Mouse (Mus musculus): ENCODE data around the gene Nhs. TPM values are rescaled to one million over a fixed set of nuclear protein-coding genes. Genes with fewer than 3 reads are reported as not detected.

The Nhs gene
- total RNA-seq, 2 experiments from 2014 or later, result 1.1 to 1.5 TPM

DNA sequence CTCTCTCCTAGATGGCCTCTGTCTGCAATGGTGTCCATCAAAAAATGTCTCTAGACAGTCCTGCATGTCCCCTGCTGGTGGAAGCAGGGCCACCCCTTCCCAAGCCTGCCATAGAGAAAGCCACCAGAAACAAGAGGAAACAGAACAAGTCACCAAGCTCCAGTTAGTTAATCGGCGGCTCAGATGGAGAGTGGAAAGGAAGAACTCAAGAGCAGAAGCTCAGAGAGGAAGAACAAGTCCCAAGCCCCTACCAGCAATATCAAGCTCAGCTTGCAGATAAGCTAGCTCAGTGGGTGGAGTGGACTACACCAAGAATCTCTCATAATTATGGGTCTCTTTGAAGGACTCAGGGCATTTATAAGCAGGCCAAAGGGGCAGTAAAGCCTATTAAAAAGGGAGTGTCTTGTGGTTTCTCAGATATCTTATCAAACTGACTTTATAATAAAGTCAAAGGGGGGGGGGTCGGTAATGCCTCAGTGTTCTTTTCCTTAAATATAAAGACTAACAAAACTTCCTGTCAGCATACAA, 139.4 kb downstream of the Nhs start:
- no peak for DNase-seq

DNA sequence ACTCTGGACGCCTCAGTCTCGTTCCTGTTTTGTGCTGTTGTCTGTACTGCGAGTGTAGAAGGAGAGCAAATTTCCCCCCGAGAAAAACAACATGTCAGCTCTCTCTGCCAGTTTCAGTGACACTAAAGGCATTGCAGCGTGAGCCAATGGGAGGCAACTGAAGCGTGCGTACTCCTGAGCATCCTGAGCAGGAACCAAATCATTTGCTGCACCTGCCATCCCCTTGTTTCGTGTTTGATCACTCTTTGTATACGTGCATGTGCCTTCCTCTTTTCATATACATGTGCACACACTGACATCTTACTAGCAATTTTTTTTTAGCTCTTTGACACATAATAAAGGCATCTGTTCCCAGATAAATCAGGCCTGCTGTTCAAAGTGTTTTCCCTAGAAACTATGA, 142.1 kb downstream of the Nhs start:
- no peak for DNase-seq

DNA sequence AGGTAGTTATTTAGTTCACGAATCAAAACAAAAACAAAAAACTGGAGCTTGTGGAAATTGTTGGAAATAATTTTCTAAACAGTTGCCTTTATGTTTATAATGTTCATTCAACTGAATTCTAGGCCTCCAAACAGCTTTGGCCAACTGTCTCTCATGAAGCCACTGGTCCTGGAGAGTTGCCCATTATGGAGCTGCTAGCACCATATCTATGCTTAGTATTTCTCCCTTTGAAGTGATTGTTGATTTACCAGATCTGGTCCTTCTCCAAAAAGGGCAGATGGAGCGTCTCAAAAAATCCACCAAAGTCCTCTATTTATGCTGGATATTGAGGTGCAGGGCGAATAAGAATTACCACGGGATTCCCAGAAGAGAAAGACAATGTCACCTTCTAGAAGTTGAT, 147.0 kb downstream of the Nhs start:
- no peak for DNase-seq

DNA sequence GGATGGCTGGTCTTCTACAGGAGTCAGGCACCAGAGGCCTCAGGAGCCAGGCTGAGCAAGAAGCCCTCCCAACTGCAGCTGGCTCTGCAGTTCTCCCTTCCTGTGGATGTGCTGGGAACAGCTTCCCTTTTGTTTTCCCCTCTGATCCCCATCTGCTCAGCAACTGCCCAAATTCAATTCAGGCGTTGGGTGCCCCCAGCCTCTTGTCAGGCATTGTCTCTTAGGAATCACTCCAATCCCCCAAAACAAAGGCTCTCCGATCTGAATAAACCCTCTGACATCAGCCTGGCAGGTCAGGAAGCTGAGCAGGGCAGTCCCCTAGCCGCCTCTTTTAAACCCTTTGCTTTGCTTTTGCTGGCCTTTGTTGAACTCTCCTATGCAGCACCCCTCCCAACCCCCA, 149.7 kb downstream of the Nhs start:
- DNase-seq, result no peak

DNA sequence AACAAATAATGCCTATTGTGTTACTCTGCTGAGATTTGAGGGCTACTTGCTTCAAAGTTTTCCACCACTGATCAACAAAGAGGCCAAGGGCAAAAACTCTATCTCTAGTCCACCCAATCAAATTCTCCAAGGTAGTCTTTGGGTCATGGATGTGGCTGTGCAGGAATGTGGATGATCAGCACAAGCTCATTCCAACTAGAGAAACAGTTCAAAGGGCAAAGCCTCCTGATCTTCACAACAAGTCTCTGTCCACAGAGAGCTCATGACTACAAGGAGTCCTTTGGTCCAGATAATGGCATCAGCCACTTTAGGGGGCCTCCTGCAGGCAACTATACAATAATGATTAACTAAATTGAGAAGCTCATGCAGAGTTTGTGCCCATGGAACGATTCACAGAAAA, 155.7 kb downstream of the Nhs start:
- DNase-seq, result no peak

DNA sequence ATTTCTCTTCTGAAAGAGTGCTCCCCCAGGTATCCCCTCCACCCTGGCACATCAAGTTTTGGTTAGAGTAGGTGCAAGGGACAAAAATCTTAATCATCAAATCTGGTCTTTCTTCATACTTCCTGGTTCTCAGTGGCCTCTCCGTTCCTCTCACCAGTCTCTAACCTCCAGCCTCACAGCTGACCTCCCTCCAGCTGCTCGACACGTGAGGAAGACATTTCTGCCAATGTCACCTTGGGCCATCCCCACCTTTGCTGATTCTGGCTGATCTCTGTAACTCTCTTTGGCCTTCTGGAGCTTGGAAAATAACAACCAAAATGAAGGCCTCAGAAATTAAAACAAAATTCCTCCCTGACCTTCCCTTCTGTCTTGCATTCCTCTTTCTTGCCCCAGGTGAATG, 160.7 kb downstream of the Nhs start:
- DNase-seq, result no peak

DNA sequence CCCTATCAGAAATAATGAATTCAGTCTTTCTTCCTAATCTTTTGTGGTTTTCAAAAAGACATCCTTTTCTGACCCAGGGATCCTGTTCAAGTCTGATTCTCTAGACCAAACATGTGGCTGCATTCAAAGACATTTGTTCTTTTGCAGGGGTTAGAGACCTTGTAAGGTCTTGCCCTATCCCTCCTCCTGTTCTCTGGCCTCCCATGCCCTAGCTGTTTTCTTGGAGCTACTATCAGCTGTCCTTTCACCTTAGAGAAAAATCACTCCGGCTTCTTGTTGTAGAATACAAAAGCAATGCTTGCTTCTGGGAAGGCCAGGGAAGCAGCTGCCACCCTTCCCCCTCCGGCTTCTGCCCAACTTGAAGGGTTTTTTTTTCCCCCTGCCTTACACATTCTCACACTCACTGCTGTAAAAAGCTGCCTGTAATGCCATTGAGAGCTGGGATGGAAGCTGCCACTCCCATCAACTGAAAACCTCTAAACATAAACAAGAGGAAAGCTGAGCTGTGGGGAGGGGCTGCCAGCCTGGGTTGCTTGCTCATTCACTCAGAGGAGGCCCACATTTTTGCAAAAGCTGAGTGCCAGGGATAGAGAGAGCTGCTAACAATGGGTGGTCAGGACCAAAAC, 162.2 kb downstream of the Nhs start:
- DNase-seq, result no peak

DNA sequence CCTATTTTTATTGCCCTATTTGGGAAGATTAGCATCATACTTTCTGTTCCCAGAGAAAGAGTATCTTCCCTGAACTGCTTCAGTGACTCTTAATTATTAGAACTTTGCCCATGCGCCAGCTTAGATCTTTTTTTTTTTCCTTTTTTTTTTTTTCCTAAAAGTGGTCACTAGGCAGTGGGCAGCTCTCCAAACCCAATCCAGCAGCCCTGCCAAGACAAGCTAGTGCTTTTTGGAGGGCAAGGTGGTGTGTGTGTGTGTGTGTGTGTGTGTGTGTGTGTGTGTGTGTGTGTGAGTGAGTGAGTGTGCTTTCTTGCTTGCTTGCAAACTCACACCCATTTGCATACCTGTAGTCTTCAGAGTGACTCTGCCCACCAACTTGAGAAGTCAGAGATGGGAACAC, 169.4 kb downstream of the Nhs start:
- peak in 1 of 2 experiments; percentile 6 for DNase-seq

DNA sequence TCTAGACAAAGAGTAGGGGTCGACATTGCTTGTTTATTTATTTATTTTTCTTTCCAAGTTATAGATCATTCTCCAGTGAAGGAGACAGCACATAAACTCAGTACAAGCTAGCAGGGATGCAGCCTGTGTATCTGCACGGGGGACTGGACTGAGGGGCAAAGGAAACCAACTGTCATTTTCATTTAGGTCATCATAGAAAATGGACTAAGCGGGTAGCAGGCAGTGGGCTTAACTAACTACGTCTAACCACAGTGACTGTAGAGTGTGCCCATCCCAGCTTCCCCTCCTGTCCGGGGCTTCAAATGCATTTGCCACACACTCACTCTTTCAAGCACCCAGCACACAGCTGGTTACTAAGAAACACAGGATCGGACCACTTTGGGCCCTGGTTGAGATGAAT, 174.6 kb downstream of the Nhs start:
- no peak for DNase-seq

DNA sequence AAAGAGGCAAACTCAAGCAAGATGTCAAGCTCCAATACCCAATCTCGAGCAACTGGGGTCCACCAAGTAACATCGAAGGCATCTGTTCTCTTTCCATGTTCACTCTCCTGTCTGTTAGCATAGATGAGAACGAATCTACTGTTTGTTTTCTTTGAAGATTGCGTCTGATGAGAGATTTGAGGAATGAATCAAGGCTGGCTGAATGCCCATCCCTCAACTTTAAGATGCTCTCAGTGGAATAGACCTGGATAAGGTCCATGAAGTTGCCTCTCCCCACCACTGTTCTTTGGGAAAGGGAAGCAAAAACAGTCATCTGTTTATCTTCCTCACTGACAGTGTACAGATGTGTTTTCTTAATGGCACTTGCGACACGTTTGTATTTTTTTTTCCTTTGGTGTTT, 178.1 kb downstream of the Nhs start:
- no peak for DNase-seq

DNA sequence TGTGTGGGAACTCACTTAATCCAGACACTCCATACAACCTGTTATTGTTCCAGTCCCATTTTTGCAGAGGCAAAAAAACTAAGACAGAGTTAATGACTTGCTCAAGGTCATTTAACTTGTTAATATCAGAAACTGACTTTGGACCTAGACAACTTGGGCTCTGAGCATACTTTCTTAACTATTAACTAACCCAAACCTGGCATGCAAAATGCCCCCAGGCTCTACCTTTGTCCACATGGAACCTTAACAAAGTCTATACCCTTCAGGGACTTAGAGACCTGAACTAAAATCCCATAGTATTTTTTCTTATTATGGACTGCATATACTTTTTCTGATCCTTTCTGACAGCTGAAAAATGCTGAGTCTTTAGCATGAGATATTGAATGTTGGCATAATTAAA, 179.6 kb downstream of the Nhs start:
- no peak for DNase-seq

DNA sequence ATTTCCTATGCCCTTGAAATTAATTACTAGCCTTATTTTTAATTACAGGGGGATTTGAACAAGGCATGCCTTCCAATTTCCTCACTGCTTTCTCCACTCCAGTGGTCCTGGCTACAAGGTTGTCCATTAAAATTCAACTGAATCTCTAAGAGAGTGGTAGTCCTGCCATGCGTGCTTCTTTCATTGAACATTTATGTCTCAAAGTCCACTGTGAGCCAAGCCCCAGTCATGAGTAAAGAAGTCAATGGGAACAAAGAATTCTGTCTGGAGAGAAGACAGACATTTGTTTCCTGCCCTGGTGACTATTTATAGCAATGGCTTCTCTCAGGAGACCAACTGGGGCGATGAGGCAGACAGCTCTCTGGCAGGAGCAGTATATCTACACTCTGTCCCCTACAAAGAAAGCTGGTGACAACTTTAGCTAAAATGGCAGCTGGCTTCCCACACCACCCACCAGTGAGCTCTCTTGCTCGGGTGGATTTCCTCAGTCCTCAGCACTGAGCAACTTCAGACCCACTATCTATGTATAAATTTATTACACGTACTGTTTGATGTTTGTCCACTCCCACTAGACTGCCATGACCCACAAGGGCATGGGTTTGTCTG, 182.2 kb downstream of the Nhs start:
- DNase-seq, result no peak

DNA sequence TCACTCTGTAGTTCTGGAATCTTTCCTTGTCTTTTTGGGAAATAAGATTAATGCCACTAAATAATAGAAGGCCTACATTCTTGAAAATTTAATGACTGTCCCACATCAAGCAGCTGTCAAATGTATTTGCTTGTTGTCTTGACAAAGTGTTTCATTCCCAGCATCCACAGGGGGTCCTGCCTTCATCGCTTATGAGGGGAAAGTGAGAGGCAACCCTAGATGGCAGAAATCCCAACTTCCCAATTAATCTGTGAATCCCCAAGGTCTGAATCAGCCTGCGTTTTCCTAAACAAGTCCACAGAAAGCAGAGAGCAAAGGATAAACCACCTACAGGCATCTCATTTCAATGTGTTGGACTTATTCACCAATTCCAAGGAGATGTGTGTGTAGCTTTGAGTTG, 183.2 kb downstream of the Nhs start:
- no peak for DNase-seq

DNA sequence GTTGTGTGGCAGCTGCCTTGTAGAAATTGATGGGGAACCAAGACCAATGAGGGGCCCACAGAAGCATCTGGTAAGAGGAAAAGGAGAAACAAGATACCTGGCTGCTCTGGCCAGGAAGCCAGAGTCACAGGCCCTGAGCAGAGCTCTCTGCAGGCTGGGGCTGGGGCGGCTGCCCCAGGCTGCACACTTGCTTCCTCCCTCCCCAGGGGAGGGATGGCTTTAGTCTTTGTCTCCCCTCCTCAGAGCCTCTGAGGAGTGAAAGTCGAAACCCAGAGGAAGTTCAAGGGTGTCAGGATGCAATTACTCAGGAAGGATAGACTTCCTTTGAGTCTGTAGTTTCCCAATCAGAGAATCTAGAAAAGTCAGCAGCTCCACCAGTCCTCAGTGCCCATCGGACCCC, 186.0 kb downstream of the Nhs start:
- DNase-seq, result no peak

DNA sequence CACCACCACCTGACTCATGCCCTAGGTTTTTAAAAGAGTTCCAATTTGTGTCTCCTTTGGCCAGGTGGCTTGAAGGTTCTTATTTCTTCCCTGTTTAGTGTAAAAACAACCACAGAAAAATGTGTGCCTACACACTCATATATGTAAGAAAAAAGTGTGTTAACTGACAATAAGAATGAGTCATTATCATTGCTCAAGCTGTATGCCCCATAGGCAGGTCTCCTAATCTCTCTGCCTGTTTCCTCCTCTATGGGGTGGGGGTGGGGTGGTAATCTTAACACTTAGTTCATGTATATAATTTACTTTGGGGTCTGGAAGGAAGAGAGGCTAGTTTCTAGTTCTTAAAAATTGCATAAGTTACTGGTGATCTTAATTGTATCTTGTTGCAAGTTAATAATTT, 186.8 kb downstream of the Nhs start:
- DNase-seq, result no peak

DNA sequence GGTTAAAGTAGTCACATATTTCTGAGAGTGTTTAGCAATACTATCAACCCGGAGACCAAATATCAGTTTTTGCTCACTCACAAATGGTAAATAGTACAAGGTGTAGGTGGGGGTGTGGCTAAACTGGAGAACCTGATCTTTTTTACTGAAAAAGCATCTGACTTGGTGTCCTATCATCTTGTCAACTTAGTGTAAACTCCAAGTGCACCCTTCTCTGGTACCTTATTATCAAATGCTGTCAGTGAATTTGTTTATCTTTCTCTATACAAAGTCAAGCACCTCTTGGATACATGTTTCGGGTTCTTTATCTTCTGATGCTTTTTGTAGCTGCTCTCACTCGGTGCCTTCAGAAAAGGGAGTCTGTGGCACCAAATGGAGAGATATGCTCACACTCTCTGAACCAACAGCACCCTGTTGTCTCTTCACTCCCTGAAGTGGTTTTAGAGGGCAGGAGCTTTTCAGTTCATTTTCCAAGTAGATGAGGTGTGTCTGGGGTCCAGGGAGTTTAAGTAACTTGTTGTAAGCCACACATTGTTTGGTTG, 187.5 kb downstream of the Nhs start:
- DNase-seq, result no peak

DNA sequence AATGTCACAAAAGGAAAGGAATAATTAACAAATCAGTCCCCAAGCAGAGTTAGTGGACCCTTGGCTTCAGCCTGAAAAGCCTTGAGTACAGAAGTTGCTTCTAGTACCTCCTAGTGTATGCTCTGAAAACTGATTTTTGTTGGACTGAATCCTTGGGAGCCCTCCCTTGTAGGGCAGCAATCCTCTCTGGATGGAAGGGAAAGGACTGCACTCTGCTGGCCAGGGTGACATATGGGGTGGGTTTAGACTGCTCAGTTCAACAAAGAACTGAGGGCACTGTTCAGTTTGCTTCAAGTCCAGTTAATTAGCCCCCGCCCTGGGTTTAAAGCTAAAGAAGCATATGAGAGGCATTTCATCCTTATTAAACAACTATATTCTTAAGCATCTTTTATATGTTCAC, 188.4 kb downstream of the Nhs start:
- DNase-seq, result no peak

DNA sequence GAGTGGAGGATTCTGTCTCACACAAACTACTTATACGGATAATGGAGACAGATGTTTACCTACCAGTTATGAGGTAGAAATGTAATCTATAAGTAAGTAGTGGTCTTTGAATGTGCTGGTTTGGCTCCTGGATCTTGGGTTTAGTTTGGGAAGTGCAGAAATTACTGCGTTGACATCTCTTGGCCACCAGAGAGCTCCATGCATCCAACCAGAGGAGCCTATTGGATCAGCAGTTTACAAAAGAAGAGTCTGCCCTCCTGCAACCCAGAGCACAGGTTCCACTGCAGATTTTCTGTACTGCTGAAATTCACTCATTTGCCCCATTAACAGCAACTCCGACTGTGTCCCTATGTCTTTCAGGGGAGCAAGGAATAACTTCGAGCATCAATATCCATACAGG, 191.8 kb downstream of the Nhs start:
- peak; percentile 5 to 7 for DNase-seq

DNA sequence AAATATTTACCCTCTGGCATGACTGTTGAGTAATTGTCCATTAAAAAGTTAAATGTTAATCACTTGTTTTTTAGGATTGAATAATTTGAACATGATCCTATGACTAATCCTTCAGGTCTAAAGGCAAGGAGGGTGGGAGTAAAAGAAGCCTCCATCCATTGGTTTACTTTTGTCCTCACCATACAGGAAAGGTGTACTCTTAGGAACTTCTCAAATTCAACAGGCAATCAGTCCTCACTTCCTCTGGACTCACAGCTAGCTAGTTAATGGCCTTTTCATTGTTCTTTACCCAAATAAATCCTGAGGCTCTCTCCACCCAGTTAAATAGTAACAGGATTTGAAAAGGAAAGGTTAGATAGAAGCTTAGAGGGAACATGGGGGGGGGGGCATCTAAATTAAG, 196.2 kb downstream of the Nhs start:
- DNase-seq, result no peak

DNA sequence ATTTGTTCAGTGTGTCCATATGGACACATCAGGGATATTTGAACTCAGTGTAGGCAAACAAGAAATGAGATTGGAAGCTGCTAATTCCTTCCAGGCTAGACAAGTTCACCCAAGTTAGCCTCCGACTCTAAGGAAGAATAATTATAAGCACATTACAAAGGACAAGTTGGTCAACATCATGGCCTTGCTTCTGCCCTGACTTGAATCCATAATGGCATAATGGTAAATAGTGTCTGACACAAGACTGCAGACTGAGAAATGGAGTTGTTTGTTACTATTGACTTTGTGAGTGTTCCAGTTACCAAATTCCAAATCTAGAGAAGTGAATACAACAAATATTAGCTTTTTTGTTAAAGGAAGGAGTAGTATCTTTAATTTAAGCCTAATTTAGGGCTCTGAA, 196.7 kb downstream of the Nhs start:
- no peak for DNase-seq

DNA sequence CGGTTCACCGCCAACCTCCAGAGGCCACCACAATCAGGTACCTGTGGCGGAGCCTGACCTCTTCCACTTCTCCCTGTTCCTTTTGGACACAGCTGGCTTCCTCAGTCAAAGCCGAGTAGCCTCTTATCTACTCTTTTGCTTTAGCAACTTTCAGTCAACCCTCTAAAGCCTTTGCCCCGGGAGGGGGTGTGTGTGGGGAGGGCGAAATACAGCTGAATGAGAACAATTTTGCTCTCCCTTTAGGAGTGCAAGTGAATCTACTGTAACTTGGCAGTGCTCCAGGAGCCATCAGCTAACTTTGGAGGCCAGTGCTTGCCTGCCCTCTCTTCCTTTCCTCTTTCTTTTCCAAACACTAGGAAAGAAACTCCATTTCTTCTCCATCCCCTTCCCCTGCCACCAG, 197.8 kb downstream of the Nhs start:
- peak in 1 of 2 experiments; percentile 32 for DNase-seq

DNA sequence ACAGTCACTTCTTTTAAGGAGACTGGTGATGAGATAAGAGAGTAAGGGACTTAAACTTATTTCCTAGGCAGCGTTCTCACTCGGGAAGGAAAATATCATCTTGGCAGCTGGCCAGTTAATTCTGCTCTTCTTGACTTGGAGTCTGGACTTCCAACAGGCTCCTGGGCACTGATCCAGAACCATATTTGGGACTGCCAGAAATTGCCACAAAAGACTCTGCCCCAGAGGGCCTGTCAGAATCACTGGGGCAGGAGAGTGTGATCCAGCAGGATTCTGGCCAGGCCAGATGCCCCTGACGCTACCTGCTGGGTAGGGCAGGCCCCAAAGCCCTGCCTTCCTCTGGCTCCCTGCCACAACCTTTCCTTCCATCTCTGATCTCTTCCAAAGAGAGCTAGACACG, 198.4 kb downstream of the Nhs start:
- DNase-seq, result peak; percentile 37 to 63

DNA sequence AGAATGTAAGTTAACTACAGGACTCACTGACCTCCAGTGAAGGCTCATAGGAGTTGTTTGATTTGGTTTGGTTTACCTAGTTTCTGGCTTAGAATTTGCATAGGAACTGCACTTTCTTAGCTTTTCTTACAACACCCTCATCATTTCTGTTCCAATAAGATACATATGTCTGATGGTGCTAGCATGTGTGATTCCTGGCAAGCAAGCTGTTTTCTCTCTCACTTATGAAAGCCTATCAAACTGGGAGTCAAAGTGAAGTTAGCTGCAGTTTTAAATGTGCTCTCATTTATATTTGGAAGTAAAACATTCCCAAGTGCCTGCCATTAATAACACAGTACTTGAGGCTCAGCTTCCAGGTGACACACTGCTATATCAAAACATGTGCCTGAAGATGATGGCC, 207.2 kb downstream of the Nhs start:
- no peak for DNase-seq

DNA sequence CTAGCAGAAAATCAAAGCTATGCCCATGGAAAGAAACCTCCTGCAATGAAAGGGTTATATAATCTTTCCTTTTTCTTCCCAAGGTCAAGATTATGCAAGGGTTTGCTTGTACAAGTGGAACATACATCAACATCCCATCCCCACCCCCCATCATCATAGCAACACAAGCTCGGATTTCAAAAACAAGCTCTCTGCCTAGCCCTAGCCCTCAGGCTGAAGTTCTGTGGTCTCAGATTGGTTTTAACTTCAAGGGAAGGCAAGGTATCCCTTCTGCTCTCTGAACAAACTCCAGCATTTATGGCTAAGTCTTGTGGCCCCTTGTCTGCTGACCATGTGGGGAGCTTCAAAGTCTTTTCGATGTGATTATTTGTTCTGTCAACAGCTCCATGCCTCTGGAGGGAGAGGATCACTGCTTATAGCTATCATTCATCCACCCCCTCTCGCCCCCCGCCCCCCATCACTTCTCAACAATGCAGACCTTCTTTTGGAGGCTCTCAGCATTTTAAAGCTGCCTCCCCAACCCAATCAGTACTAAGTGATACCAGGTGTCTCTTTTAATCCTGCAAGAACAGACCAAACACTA, 216.3 kb downstream of the Nhs start:
- DNase-seq, result no peak
